Mouse (Mus musculus): Measurements from ENCODE around the gene Tex2. TPM values are rescaled to one million over a fixed set of nuclear protein-coding genes. Genes with fewer than 3 reads are reported as not detected.
"Not testable (repeated sequence)": the region's sequence is repeated elsewhere in the genome, so short reads cannot be mapped to it uniquely, and the experiment has no call there.

The Tex2 gene
- polyA plus RNA-seq, 1 experiment from 2014 or later = 7.6 TPM

DNA sequence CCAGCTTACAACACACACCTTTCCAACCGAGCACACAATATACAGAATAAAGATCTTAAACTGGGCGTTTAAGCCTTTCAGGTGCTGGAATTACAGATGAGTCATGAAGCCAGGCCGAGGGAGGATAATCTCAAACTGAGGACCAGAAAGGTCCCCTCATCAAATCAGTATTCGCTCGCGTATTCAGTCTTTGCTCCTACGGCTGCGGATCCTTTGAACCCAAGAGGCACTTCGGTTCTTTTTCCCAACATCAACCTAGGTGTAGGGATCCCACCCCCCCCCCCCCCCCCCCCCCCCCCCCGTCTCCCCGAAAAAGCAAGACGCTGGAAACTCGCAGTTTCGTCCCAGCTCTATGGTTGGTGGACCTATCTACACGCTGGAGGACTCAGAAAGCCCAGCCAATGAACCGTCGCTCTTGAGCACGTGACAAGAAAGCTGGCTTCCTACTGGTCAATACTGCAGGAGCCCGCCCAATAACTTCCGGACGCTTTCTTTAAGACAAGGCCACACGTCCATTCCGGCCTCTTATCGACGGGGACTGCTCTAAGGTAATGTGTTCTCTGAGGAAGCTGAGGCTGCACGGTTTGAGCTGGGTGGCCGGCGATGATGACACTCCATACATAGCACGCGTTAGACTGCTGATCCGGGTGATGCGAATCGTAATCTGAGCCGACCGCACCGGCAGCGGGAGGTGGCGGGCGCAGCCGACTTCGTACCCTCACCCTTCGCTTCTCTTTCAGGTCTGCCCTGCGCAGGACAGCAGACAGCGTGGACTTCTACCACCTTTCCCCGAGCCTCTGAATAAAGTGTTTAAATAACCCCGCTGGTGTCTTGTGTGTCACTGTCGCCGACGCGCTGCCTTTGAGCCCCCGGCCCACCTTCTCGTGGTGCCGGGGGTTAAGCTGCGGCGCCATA lies 112.6 kb downstream of the Tex2 start:
- Histone ChIP-seq H3K4me2 (ENCODE audit: low read depth, severe bottlenecking) (peak overlapping the region; percentile 65), H3K36me3 (ENCODE audit: control insufficient read depth, insufficient read depth, low read length) (no peaks in the 10 kb centered on the region), H3K27ac (replicated peaks; ENCODE audit: low read depth, low read length) (peak overlapping the region; percentile 99), H3K4me3 (ENCODE audit: low read depth, low read length) (peak overlapping the region; percentile 94), H3K9ac (ENCODE audit: low read length) (peak overlapping the region; percentile 100), H3K27me3 (ENCODE audit: control insufficient read depth, insufficient read depth, low read length) (no peaks in the 10 kb centered on the region), H3K4me1 (ENCODE audit: control insufficient read depth, insufficient read depth, low read length) (no peaks in the 10 kb centered on the region), H3K9me3 (ENCODE audit: control insufficient read depth, low read length) (no peaks in the 10 kb centered on the region)
- ATAC-seq (ENCODE audit: insufficient number of reproducible peaks, low FRiP score, low TSS enrichment, low read depth) (peak; percentile 97), DNase-seq (ENCODE audit: low spot score) (peak; percentile 93)
- WGBS = 1% methylated on average over 50 of the region's 55 CpGs

DNA sequence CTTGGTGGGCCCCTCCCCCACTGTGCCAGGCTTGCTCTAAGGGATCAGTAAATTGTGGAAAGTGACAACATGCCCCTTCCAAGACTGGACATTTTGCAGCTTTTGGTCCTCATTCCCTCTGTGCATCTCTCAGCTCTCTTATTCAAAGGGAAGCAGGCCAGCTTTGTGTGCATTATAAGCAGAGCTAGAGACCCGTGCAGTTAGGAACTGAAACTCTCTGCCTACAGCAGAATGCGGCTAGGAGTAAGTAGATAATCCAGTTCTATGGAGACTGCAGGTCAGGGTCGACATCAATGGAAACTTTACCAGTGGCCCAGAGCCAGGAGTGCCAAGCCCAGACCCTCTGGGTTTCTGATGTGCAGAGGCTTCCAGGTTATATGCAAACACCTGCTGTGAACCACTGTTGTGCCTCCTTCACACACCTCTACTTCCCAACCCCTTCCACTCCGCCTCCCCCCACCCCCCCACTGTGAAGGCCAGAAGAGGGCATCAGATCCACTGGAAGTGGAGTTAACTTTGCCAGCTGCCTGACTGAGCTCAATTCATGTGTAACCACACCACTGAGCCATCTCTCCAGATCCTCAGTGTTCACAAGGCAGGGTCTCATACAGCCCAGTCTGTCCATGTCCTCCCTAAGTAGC lies 114.4 kb downstream of the Tex2 start:
- H3K4me3 ChIP-seq (ENCODE audit: low read depth, low read length) = no peak overlapping the region
- no peaks in the 10 kb centered on the region for H3K36me3 ChIP-seq (ENCODE audit: control insufficient read depth, insufficient read depth, low read length)
- H3K27me3 ChIP-seq (ENCODE audit: control insufficient read depth, insufficient read depth, low read length) = no peaks in the 10 kb centered on the region
- no peak overlapping the region for H3K27ac ChIP-seq (replicated peaks; ENCODE audit: low read depth, low read length)
- H3K4me2 ChIP-seq (ENCODE audit: low read depth, severe bottlenecking) = no peak overlapping the region
- no peaks in the 10 kb centered on the region for H3K9me3 ChIP-seq (ENCODE audit: control insufficient read depth, low read length)
- H3K9ac ChIP-seq (ENCODE audit: low read length) = no peak overlapping the region
- no peak for ATAC-seq (ENCODE audit: insufficient number of reproducible peaks, low FRiP score, low TSS enrichment, low read depth)
- WGBS = 46% methylated on average over 4 of the region's 4 CpGs
- DNase-seq (ENCODE audit: low spot score) = no peak
- H3K4me1 ChIP-seq (ENCODE audit: control insufficient read depth, insufficient read depth, low read length) = no peaks in the 10 kb centered on the region

DNA sequence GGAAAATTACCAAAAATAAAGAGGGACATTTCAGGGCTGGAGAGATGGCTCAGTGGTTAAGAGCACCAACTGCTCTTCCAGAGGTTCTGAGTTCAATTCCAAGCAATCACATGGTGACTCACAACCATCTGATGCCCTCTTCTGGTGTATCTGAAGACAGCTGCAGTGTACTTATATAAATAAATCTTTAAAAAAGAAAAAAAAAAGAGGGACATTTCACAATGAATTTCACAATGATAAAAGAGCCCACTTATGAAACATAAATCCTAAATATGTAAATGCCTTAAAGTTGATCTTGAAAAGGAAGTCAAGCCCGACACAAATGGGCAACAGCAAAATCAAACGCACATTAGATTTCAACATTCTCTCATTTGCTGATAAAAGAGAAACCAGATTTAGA lies 115.3 kb downstream of the Tex2 start:
- 92% methylated on average over 2 of the region's 2 CpGs for WGBS
- Histone ChIP-seq H3K4me2 (ENCODE audit: low read depth, severe bottlenecking) (no peak overlapping the region), H3K27me3 (ENCODE audit: control insufficient read depth, insufficient read depth, low read length) (no peaks in the 10 kb centered on the region), H3K4me1 (ENCODE audit: control insufficient read depth, insufficient read depth, low read length) (no peaks in the 10 kb centered on the region), H3K9me3 (ENCODE audit: control insufficient read depth, low read length) (no peaks in the 10 kb centered on the region), H3K27ac (replicated peaks; ENCODE audit: low read depth, low read length) (no peak overlapping the region), H3K4me3 (ENCODE audit: low read depth, low read length) (no peak overlapping the region), H3K36me3 (ENCODE audit: control insufficient read depth, insufficient read depth, low read length) (no peaks in the 10 kb centered on the region), H3K9ac (ENCODE audit: low read length) (no peak overlapping the region)
- DNase-seq (ENCODE audit: low spot score) (no peak), ATAC-seq (ENCODE audit: insufficient number of reproducible peaks, low FRiP score, low TSS enrichment, low read depth) (no peak)

DNA sequence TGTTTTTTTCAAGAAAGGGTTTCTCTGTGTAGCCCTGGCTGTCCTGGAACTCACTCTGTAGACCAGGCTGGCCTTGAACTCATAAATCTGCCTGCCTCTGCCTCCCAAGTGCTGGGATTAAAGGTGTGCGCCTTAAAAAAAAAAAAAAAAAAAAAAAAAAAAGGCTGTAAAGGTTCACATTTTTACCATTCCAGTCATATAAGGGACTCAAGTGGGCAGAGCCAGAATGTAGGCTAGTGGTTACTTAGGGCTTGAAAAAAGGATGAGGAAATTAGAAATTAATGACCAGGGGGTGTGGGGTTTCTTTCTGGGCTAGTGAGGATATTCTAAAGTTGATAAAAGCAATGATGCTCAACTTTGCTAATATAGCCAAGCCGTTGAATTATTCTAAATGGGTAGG lies 116.2 kb downstream of the Tex2 start:
- H3K36me3 ChIP-seq (ENCODE audit: control insufficient read depth, insufficient read depth, low read length); H3K27me3 ChIP-seq (ENCODE audit: control insufficient read depth, insufficient read depth, low read length); ATAC-seq (ENCODE audit: insufficient number of reproducible peaks, low FRiP score, low TSS enrichment, low read depth); H3K4me3 ChIP-seq (ENCODE audit: low read depth, low read length); H3K9me3 ChIP-seq (ENCODE audit: control insufficient read depth, low read length); H3K27ac ChIP-seq (replicated peaks; ENCODE audit: low read depth, low read length); H3K4me2 ChIP-seq (ENCODE audit: low read depth, severe bottlenecking); H3K9ac ChIP-seq (ENCODE audit: low read length); DNase-seq (ENCODE audit: low spot score); H3K4me1 ChIP-seq (ENCODE audit: control insufficient read depth, insufficient read depth, low read length): not testable (repeated sequence)
- 97% methylated on average over 2 of the region's 2 CpGs for WGBS

DNA sequence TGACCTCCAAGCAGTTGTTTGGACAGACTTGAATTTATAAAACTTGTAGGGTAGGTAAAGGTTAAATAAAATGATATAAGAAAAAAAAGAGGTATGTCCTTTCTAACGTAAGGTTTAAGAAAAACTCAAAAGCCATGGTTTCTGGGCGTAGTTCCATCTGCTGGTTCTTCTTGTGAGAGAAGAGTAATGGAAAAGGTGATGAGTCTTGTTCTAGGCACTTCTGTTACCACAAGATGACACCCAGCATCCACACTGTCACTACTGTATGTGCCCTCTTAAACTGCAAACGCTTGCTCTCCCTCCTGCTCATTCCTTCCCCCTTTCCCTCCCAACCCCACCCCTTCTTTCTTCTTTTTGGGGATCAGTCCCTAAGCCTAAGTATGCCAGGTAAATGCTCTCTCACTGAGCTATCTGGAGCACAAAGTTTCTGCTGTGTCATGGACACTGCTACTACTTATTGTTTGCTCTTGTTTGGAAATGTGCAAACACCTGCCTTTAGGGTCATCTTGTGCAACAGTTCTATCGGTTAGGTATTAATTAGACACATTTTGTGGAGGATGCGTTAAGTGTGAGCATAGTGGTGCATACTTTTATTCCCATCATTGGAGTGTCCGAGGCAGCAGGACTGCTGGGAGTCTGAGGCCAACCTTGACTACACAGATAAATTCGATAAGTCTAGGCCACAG lies 120.1 kb downstream of the Tex2 start:
- Histone ChIP-seq H3K9me3 (ENCODE audit: control insufficient read depth, low read length) (no peaks in the 10 kb centered on the region), H3K9ac (ENCODE audit: low read length) (no peak overlapping the region), H3K27me3 (ENCODE audit: control insufficient read depth, insufficient read depth, low read length) (no peaks in the 10 kb centered on the region), H3K4me1 (ENCODE audit: control insufficient read depth, insufficient read depth, low read length) (no peaks in the 10 kb centered on the region; the same call in 1 of the 2 replicates), H3K27ac (replicated peaks; ENCODE audit: low read depth, low read length) (no peak overlapping the region), H3K4me3 (ENCODE audit: low read depth, low read length) (no peak overlapping the region), H3K4me2 (ENCODE audit: low read depth, severe bottlenecking) (no peak overlapping the region), H3K36me3 (ENCODE audit: control insufficient read depth, insufficient read depth, low read length) (no peaks in the 10 kb centered on the region)
- DNase-seq (ENCODE audit: low spot score) (no peak), ATAC-seq (ENCODE audit: insufficient number of reproducible peaks, low FRiP score, low TSS enrichment, low read depth) (no peak)
- 79% methylated on average over 7 of the region's 7 CpGs for WGBS

DNA sequence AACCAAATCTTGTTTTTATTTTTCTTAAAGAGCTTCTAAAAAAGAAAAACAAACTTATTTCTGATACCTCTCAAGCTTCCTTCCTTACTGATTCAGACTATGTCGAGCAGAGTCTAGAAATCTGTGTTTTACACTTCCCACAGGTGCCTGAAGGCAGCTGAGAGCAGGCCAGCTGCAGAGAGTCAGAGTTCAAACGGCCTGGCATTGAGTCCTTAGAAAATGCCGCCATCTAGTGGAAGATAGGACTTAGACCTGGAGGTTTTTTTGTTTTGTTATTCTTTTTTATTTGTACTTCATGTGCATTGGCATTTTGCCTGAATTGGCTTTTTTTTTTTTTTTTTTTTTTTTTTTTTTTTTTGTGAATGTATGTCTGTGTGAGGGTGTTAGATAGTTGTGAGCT lies 121.8 kb downstream of the Tex2 start:
- no peaks in the 10 kb centered on the region for H3K9me3 ChIP-seq (ENCODE audit: control insufficient read depth, low read length)
- H3K4me2 ChIP-seq (ENCODE audit: low read depth, severe bottlenecking) = no peak overlapping the region
- 2% methylated on average over 3 of the region's 3 CpGs for WGBS
- no peak overlapping the region for H3K9ac ChIP-seq (ENCODE audit: low read length)
- H3K27me3 ChIP-seq (ENCODE audit: control insufficient read depth, insufficient read depth, low read length) = no peaks in the 10 kb centered on the region
- no peak overlapping the region for H3K4me3 ChIP-seq (ENCODE audit: low read depth, low read length)
- peaks cover 2% of the 10 kb centered on the region; the same call in 1 of the 2 replicates for H3K4me1 ChIP-seq (ENCODE audit: control insufficient read depth, insufficient read depth, low read length)
- H3K36me3 ChIP-seq (ENCODE audit: control insufficient read depth, insufficient read depth, low read length) = no peaks in the 10 kb centered on the region
- ATAC-seq (ENCODE audit: insufficient number of reproducible peaks, low FRiP score, low TSS enrichment, low read depth) = no peak
- no peak overlapping the region for H3K27ac ChIP-seq (replicated peaks; ENCODE audit: low read depth, low read length)
- peak; percentile 71 for DNase-seq (ENCODE audit: low spot score)

DNA sequence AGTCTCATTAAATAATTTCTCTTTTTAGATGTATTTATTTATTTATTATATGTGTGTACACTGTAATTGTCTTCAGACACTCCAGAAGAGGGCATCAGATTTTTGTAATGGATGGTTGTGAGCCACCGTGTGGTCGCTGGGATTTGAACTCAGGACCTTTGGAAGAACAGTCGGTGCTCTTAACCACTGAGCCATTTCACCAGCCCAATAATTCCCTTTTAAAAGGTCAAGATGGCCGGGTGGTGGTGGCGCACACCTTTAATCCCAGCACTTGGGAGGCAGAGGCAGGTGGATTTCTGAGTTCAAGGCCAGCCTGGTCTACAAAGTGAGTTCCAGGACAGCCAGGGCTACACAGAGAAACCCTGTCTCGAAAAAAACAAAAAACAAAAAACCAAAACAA lies 122.6 kb downstream of the Tex2 start:
- not testable (repeated sequence) for H3K4me3 ChIP-seq (ENCODE audit: low read depth, low read length); H3K9ac ChIP-seq (ENCODE audit: low read length); H3K9me3 ChIP-seq (ENCODE audit: control insufficient read depth, low read length); H3K4me1 ChIP-seq (ENCODE audit: control insufficient read depth, insufficient read depth, low read length); H3K4me2 ChIP-seq (ENCODE audit: low read depth, severe bottlenecking); H3K36me3 ChIP-seq (ENCODE audit: control insufficient read depth, insufficient read depth, low read length); ATAC-seq (ENCODE audit: insufficient number of reproducible peaks, low FRiP score, low TSS enrichment, low read depth); H3K27me3 ChIP-seq (ENCODE audit: control insufficient read depth, insufficient read depth, low read length); DNase-seq (ENCODE audit: low spot score); H3K27ac ChIP-seq (replicated peaks; ENCODE audit: low read depth, low read length)
- 86% methylated on average over 6 of the region's 6 CpGs for WGBS

DNA sequence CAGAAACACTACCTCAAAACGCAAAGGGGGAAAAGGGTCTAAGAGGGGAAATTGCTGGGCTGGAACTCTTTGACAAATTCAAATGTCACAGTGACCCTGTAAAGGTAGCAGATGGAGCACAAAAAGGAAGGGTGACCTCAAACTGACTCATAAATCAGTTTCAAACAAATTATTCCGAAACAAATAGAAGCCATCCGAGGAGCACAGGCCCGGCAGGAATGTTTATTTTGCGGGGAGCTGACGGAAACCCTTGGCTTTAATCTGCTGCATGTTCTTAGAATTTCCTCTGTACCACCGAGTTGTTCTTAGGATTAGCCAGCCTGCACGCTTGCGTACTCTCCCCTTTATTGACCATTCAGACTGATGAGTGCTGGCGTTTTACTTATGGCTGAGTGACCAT lies 123.2 kb downstream of the Tex2 start:
- Histone ChIP-seq H3K36me3 (ENCODE audit: control insufficient read depth, insufficient read depth, low read length) (no peaks in the 10 kb centered on the region), H3K4me3 (ENCODE audit: low read depth, low read length) (no peak overlapping the region), H3K9ac (ENCODE audit: low read length) (no peak overlapping the region), H3K4me2 (ENCODE audit: low read depth, severe bottlenecking) (no peak overlapping the region), H3K27ac (replicated peaks; ENCODE audit: low read depth, low read length) (no peak overlapping the region), H3K9me3 (ENCODE audit: control insufficient read depth, low read length) (no peaks in the 10 kb centered on the region), H3K4me1 (ENCODE audit: control insufficient read depth, insufficient read depth, low read length) (peaks cover 5% of the 10 kb centered on the region; the same call in 1 of the 2 replicates), H3K27me3 (ENCODE audit: control insufficient read depth, insufficient read depth, low read length) (no peaks in the 10 kb centered on the region)
- DNase-seq (ENCODE audit: low spot score) (no peak), ATAC-seq (ENCODE audit: insufficient number of reproducible peaks, low FRiP score, low TSS enrichment, low read depth) (no peak)
- 52% methylated on average over 10 of the region's 10 CpGs for WGBS
